Mouse (Mus musculus) stomach, embryonic 14.5 days (tissue): ENCODE data around the gene Dpysl5. TPM values are rescaled to one million over a fixed set of nuclear protein-coding genes. Genes with fewer than 3 reads are reported as not detected.

Experiments used
- ATAC-seq: fragments of 200-750 bp; cut with Nextera tagmentation; 2 replicates; pipeline ENCODE4 v1.8.0; 2017; ENCODE audit warnings: low read depth, moderate TSS enrichment; ENCODE audit not compliant: insufficient number of reproducible peaks, insufficient read depth, low FRiP score
- H3K27ac ChIP-seq: fragments of 300-500 bp; sonication (generic); 2 replicates; pipeline ENCODE4 v1.5.1; 2014; ENCODE audit warnings: mild to moderate bottlenecking, low read length, moderate library complexity, mixed read lengths
- H3K27me3 ChIP-seq: fragments of 300-500 bp; sonication (generic); 2 replicates; pipeline ENCODE4 v1.6.1; 2014; ENCODE audit warnings: low read length, control low read depth, mixed read lengths; ENCODE audit not compliant: control insufficient read depth, insufficient read depth
- H3K36me3 ChIP-seq: fragments of 300-500 bp; sonication (generic); 2 replicates; pipeline ENCODE4 v1.6.1; 2014; ENCODE audit warnings: mild to moderate bottlenecking, control low read depth, low read length, moderate library complexity, mixed read lengths; ENCODE audit not compliant: control insufficient read depth, insufficient read depth
- H3K4me1 ChIP-seq: fragments of 300-500 bp; sonication (generic); 2 replicates; pipeline ENCODE4 v1.6.1; 2014; ENCODE audit warnings: low read length, control low read depth, mixed read lengths; ENCODE audit not compliant: control insufficient read depth, insufficient read depth
- H3K4me2 ChIP-seq: fragments of 300-500 bp; sonication (generic); replicated peaks from 2 replicates; pipeline ENCODE4 v1.6.1; 2014; ENCODE audit warnings: low read depth, low read length, control low read depth
- H3K4me3 ChIP-seq: fragments of 300-500 bp; sonication (generic); 2 replicates; pipeline ENCODE4 v1.5.1; 2014; ENCODE audit warnings: low read depth, low read length, control low read depth
- H3K9ac ChIP-seq: fragments of 300-500 bp; sonication (generic); replicated peaks from 2 replicates; pipeline ENCODE4 v1.6.1; 2014; ENCODE audit warnings: low read depth, mild to moderate bottlenecking, control low read depth, low read length, moderate library complexity, mixed read lengths
- H3K9me3 ChIP-seq: fragments of 300-500 bp; sonication (generic); 2 replicates; pipeline ENCODE4 v1.6.1; 2016; ENCODE audit warnings: low read depth, low read length, control low read depth; ENCODE audit not compliant: control insufficient read depth
- WGBS: fragments of 180-500 bp; shearing (Covaris S2); extraction: QIAGEN DNeasy Blood & Tissue Kit; methylation state at CpG from one replicate; pipeline ENCODE4 v1.1.7; 2014; 5-methylcytosine and 5-hydroxymethylcytosine counted together
- polyA plus RNA-seq: library from polyadenylated mRNA; unstranded; fragments of >200 nt; fragmentation: Nextera tagmentation; extraction: Ambion mirVana; gene quantifications from 2 replicates; pipeline ENCODE4 v1.2.1, GENCODE M21; 2014

Gene Dpysl5
- polyA plus RNA-seq: 10.3 and 11.0 TPM in 2 replicates

- 1% methylated on average over 67 of the region's 71 CpGs for WGBS
- Histone ChIP-seq H3K4me3 (peak within 1 kb of the TSS; percentile 46), H3K27ac (no peak within 1 kb of the TSS), H3K4me2 (peak within 1 kb of the TSS; percentile 96), H3K27me3 (peaks cover 12% of the 10 kb centered on the region; the same call in 1 of the 2 replicates), H3K36me3 (no peaks in the 10 kb centered on the region), H3K4me1 (peaks cover 12% of the 10 kb centered on the region; the same call in 1 of the 2 replicates), H3K9ac (peak within 1 kb of the TSS; percentile 30; the same call in 1 of the 2 replicates), H3K9me3 (no peaks in the 10 kb centered on the region)
- ATAC-seq: peak; percentile 88
These were observed at the start of gene Dpysl5 for GRCm38 (mm10) chr5:30711147-30712001. Gene Dpysl5, plus strand, starts transcription at chr5:30711564.

GRCm38 (mm10) chr5:30665360-30665759 is 46.0 kb upstream of the Dpysl5 start:
- Histone ChIP-seq H3K9ac (no peak overlapping the region), H3K9me3 (no peaks in the 10 kb centered on the region), H3K4me1 (peaks cover 10% of the 10 kb centered on the region), H3K4me2 (no peak overlapping the region), H3K36me3 (peaks cover 2% of the 10 kb centered on the region; the same call in 1 of the 2 replicates), H3K27me3 (no peaks in the 10 kb centered on the region), H3K4me3 (no peak overlapping the region), H3K27ac (no peak overlapping the region)
- 90% methylated on average over 9 of the region's 9 CpGs for WGBS
- no peak for ATAC-seq

- Histone ChIP-seq H3K4me1 (peaks cover 10% of the 10 kb centered on the region), H3K27me3 (no peaks in the 10 kb centered on the region), H3K36me3 (peaks cover 7% of the 10 kb centered on the region; the same call in 1 of the 2 replicates), H3K4me3 (peak overlapping the region; percentile 77), H3K9me3 (no peaks in the 10 kb centered on the region), H3K4me2 (peak overlapping the region; percentile 66), H3K9ac (peak overlapping the region; percentile 46; the same call in 1 of the 2 replicates), H3K27ac (peak overlapping the region; percentile 76; the same call in 1 of the 2 replicates)
- ATAC-seq: no peak
- 59% methylated on average over 6 of the region's 6 CpGs for WGBS
These were observed 45.4 kb upstream of the Dpysl5 start for GRCm38 (mm10) chr5:30665968-30666367.

GRCm38 (mm10) chr5:30666391-30667195 is 44.8 kb upstream of the Dpysl5 start, which contains the start of gene Cenpa:
Gene Cenpa, plus strand, starts transcription at chr5:30666777.
- H3K9ac ChIP-seq: peak within 1 kb of the TSS; percentile 70
- H3K36me3 ChIP-seq: peaks cover 11% of the 10 kb centered on the region; the same call in 1 of the 2 replicates
- H3K4me2 ChIP-seq: peak within 1 kb of the TSS; percentile 66
- peak; percentile 95 for ATAC-seq
- H3K9me3 ChIP-seq: no peaks in the 10 kb centered on the region
- H3K27me3 ChIP-seq: no peaks in the 10 kb centered on the region
- H3K4me3 ChIP-seq: peak within 1 kb of the TSS; percentile 77
- peaks cover 10% of the 10 kb centered on the region for H3K4me1 ChIP-seq
- under 1% methylated on average over 40 of the region's 40 CpGs for WGBS
- H3K27ac ChIP-seq: peak within 1 kb of the TSS; percentile 76

GRCm38 (mm10) chr5:30667215-30667614 is 44.1 kb upstream of the Dpysl5 start:
- 0% methylated on average over 13 of the region's 13 CpGs for WGBS
- no peak for ATAC-seq
- H3K4me1 ChIP-seq: peaks cover 10% of the 10 kb centered on the region

GRCm38 (mm10) chr5:30667686-30668085 is 43.7 kb upstream of the Dpysl5 start:
- Histone ChIP-seq H3K4me2 (peak overlapping the region; percentile 54), H3K9ac (peak overlapping the region; percentile 70), H3K4me1 (peaks cover 10% of the 10 kb centered on the region), H3K9me3 (no peaks in the 10 kb centered on the region), H3K27me3 (no peaks in the 10 kb centered on the region), H3K27ac (no peak overlapping the region), H3K36me3 (peaks cover 21% of the 10 kb centered on the region), H3K4me3 (peak overlapping the region; percentile 77)
- WGBS: 3% methylated on average over 3 of the region's 3 CpGs
- ATAC-seq: no peak

More at GRCm38 (mm10) chr5:30667215-30667614, 44.1 kb upstream of the Dpysl5 start:
- H3K4me3 ChIP-seq: peak overlapping the region; percentile 77
- H3K27me3 ChIP-seq: no peaks in the 10 kb centered on the region
- H3K9me3 ChIP-seq: no peaks in the 10 kb centered on the region
- peak overlapping the region; percentile 54 for H3K4me2 ChIP-seq
- peaks cover 16% of the 10 kb centered on the region for H3K36me3 ChIP-seq
- H3K9ac ChIP-seq: peak overlapping the region; percentile 70
- H3K27ac ChIP-seq: peak overlapping the region; percentile 74

GRCm38 (mm10) chr5:30668637-30669495 is 42.5 kb upstream of the Dpysl5 start:
- H3K4me3 ChIP-seq: peak overlapping the region; percentile 77; the same call in 1 of the 2 replicates
- no peak overlapping the region for H3K9ac ChIP-seq
- no peak overlapping the region for H3K27ac ChIP-seq
- H3K4me1 ChIP-seq: peaks cover 10% of the 10 kb centered on the region
- H3K36me3 ChIP-seq: peaks cover 32% of the 10 kb centered on the region
- 91% methylated on average over 9 of the region's 9 CpGs for WGBS
- no peaks in the 10 kb centered on the region for H3K9me3 ChIP-seq
- peak overlapping the region; percentile 12; the same call in 1 of the 2 replicates for H3K4me2 ChIP-seq
- no peaks in the 10 kb centered on the region for H3K27me3 ChIP-seq
- ATAC-seq: no peak
